Mouse (Mus musculus) layer of hippocampus, adult 9-11 months (tissue): ENCODE measurements around the gene Ube2s.
"Not testable (repeated sequence)": the region's sequence is repeated elsewhere in the genome, so short reads cannot be mapped to it uniquely, and the experiment has no call there.

Experiments
- DNase-seq: peaks from one replicate; pipeline ENCODE4 v3.0.0; 2022

The Ube2s gene

GRCm38 (mm10) chr7:4820925-4821324 is 8.5 kb upstream of the Ube2s start:
- not testable (repeated sequence) for DNase-seq

GRCm38 (mm10) chr7:4816559-4816958 is 4.2 kb upstream of the Ube2s start:
- no peak for DNase-seq

GRCm38 (mm10) chr7:4813105-4813791 is 858 bp upstream of the Ube2s start:
- no peak for DNase-seq

GRCm38 (mm10) chr7:4811842-4812302 is 518 bp downstream of the Ube2s start:
- DNase-seq = peak; percentile 46

GRCm38 (mm10) chr7:4811131-4811530 is 1.3 kb downstream of the Ube2s start:
- not testable (repeated sequence) for DNase-seq

- DNase-seq = no peak
These were observed 5.7 kb downstream of the Ube2s start for GRCm38 (mm10) chr7:4806716-4807115.

- no peak for DNase-seq
These were observed 10.1 kb downstream of the Ube2s start for GRCm38 (mm10) chr7:4802247-4802646.

GRCm38 (mm10) chr7:4795767-4796433 is 16.5 kb downstream of the Ube2s start:
- DNase-seq = peak; percentile 31

- DNase-seq = no peak
These were observed 17.7 kb downstream of the Ube2s start for GRCm38 (mm10) chr7:4794631-4795168.

GRCm38 (mm10) chr7:4793674-4794073 is 18.7 kb downstream of the Ube2s start:
- DNase-seq = no peak

- not testable (repeated sequence) for DNase-seq
These were observed 19.1 kb downstream of the Ube2s start for GRCm38 (mm10) chr7:4793248-4793647.

- DNase-seq = peak; percentile 96
These were observed 19.8 kb downstream of the Ube2s start, which contains the start of gene Rpl28 for GRCm38 (mm10) chr7:4792278-4793212. TSS of gene Rpl28 (plus strand) at chr7:4792874.

- DNase-seq = no peak
These were observed 22.9 kb downstream of the Ube2s start, which contains the start of gene Tmem238 for GRCm38 (mm10) chr7:4789436-4789935. TSS of gene Tmem238 (minus strand) at chr7:4789656.

- DNase-seq = peak; percentile 31
These were observed 23.6 kb downstream of the Ube2s start for GRCm38 (mm10) chr7:4788499-4789435.

- DNase-seq = no peak
These were observed 28.6 kb downstream of the Ube2s start for GRCm38 (mm10) chr7:4783667-4784268.

GRCm38 (mm10) chr7:4782759-4783158 is 29.6 kb downstream of the Ube2s start, which contains the start of the genes Il11 and Tmem190:
TSS of gene Il11 (minus strand) at chr7:4782859.
TSS of gene Tmem190 (plus strand) at chr7:4782937.
- no peak for DNase-seq

GRCm38 (mm10) chr7:4782130-4782529 is 30.3 kb downstream of the Ube2s start:
- DNase-seq = no peak

GRCm38 (mm10) chr7:4779921-4780320 is 32.5 kb downstream of the Ube2s start:
- no peak for DNase-seq

- no peak for DNase-seq
These were observed 34.3 kb downstream of the Ube2s start for GRCm38 (mm10) chr7:4777851-4778637.
